Mouse (Mus musculus) inflammation-experienced regulatory T-cells, adult 16 weeks (primary cell): ENCODE measurements around the gene Scarf1. TPM values are rescaled to one million over a fixed set of nuclear protein-coding genes. Genes with fewer than 3 reads are reported as not detected.

Source experiments
- polyA plus RNA-seq: library from polyadenylated mRNA; unstranded; fragments of 100-300 nt; shearing (Covaris generic); gene quantifications from one replicate; pipeline ENCODE4 v1.2.1, GENCODE M21; 2017

Gene Scarf1
- 1.4 TPM for polyA plus RNA-seq

DNA sequence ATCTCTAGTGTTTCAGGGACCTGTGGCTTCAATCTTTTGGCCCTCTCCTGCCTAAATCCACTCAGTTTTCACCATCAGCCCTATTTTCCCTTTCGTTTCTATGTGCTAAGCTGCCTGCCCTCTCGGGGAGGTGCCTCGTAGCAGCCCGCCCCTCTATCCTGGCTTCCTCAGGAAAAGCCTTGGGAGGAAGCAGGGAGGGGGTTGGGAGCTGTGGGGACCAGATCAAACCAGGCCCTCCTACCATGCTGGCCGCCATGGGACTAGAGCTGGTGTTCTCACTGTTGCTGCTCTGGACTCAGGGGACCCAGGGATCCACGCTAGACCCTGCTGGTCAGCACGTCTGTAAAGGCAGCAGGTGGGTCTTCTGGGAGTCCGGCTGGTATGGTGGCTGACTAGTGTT, at the start of gene Scarf1:
Gene Scarf1, plus strand, starts transcription at position 205 of the 400 bp plus-strand sequence.

DNA sequence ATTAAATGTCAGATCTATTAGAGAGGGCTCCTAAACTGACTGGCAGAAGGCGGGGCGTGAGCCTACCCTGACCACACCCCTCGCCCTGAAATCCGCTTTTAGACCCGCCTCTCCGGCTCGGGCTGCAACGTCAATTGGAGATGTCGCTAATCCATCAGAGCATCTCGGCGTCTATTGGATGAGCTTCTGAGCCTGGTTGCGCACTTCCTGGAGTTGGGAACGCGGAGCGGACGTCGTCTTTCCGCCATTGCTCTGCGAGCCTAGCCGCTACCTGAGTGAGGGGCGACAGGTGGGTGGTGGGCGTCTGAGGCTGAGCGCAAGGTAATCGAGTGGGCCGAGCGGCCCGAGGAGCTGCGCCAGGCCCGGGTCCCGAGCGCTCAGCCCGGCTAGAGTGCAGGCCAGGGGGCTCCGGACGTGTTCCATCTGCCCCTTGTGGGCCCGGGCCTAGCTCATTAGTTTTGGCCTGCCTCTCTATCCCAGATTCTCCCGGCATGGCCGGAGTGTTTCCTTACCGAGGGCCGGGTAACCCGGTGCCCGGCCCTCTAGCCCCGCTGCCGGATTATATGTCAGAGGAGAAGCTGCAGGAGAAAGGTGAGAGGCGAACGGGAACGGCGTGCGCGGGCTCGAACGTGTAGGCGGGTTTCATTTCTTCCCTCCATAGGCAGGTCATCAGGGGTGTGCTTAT, 26.6 kb upstream of the Scarf1 start, which contains the start of gene Prpf8:
Gene Prpf8, plus strand, starts transcription at position 216 of the 685 bp plus-strand sequence.

DNA sequence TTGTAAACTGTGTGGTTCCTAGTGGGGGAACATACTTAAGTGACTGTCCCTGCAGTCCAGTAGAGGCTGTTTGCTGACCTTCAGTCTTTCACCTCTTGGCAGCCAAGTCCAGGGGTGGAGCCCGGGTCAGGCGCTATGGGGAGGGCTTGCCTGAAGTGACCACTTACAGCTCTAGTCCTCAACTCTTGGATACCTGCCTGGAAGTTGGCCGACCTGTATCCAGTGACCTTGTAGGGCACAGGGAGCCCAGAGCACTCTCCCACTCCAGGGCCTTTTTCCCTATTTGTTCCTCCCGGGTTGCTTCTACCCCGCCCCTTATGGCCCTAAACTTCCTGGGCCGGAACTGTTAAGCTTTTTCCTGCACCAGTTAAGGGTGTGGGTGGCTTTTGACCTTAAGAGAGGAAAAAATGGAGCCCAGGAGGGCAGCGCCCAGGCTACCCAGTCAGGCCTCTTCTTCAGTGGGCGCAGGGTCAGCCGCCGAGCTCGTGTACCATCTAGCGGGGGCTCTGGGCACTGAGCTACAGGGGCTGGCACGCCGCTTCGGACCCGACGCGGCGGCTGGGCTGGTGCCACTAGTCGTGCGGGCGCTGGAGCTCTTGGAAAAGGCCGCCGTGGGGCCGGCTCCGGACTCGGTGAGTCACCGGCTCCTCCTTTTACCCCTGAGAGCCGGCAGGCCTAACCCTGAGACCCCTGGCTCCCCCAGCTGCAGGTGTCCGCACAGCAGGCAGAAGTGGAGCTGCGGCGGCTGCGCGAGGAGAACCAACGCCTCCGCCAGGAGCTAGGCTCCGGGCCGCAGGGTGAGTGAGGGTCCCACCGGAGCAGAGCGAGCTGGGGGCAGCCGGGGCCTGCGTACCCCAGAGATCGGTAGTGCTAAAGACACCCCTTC, 3.4 kb upstream of the Scarf1 start, which contains the start of gene Rilp:
Gene Rilp, plus strand, starts transcription at position 354 of the 886 bp plus-strand sequence.

GRCm38 (mm10) chr11:75531469-75532242, 18.3 kb downstream of the Scarf1 start, which contains the start of gene Slc43a2:
Gene Slc43a2, plus strand, starts transcription at chr11:75531694.

Other genes starting within 250 kb of the Scarf1 start
- gene Rpa1, start 165.2 kb upstream of the Scarf1 start, polyA plus RNA-seq: 162 TPM
- 23.8 TPM for gene Smyd4, start 165.1 kb upstream of the Scarf1 start, polyA plus RNA-seq
- gene Serpinf1, start 90.8 kb upstream of the Scarf1 start, polyA plus RNA-seq: 6.0 TPM
- gene Serpinf2, start 73.9 kb upstream of the Scarf1 start, polyA plus RNA-seq: not detected
- gene Wdr81, start 58.8 kb upstream of the Scarf1 start, polyA plus RNA-seq: 18.7 TPM
- gene Tlcd2, start 51.8 kb upstream of the Scarf1 start, polyA plus RNA-seq: 7.8 TPM
- 93.4 TPM for gene Prpf8, start 26.7 kb upstream of the Scarf1 start, polyA plus RNA-seq
- gene Rilp, start 3.4 kb upstream of the Scarf1 start, polyA plus RNA-seq: 0.23 TPM
- 70.4 TPM for gene Slc43a2, start 18.2 kb downstream of the Scarf1 start, polyA plus RNA-seq
- 66.8 TPM for gene Pitpna, start 74.6 kb downstream of the Scarf1 start, polyA plus RNA-seq
- gene Inpp5k, start 117.4 kb downstream of the Scarf1 start, polyA plus RNA-seq: 165 TPM
- 49.6 TPM for gene Myo1c, start 137.0 kb downstream of the Scarf1 start, polyA plus RNA-seq
- 12.7 TPM for gene Crk, start 165.7 kb downstream of the Scarf1 start, polyA plus RNA-seq
- 230 TPM for gene Ywhae, start 219.3 kb downstream of the Scarf1 start, polyA plus RNA-seq